Mouse (Mus musculus) midbrain, embryonic 15.5 days (tissue): ENCODE results near the gene Mcrip2. TPM values are rescaled to one million over a fixed set of nuclear protein-coding genes. Genes with fewer than 3 reads are reported as not detected.

Source experiments
- ATAC-seq: fragments of 200-750 bp; cut with Nextera tagmentation; replicated peaks from 2 replicates; pipeline ENCODE4 v1.8.0; 2017; ENCODE audit warnings: moderate TSS enrichment
- H3K27ac ChIP-seq: fragments of 300-500 bp; sonication (generic); 2 replicates; pipeline ENCODE4 v1.5.1; 2015; ENCODE audit warnings: mild to moderate bottlenecking, inconsistent platforms
- H3K27me3 ChIP-seq: fragments of 300-500 bp; sonication (generic); replicated peaks from 2 replicates; pipeline ENCODE4 v1.6.1; 2015; ENCODE audit warnings: inconsistent platforms
- H3K36me3 ChIP-seq: fragments of 300-500 bp; sonication (generic); replicated peaks from 2 replicates; pipeline ENCODE4 v1.6.1; 2015; ENCODE audit warnings: inconsistent platforms
- H3K4me1 ChIP-seq: fragments of 300-500 bp; sonication (generic); 2 replicates; pipeline ENCODE4 v1.6.1; 2015; ENCODE audit warnings: inconsistent platforms
- H3K4me2 ChIP-seq: fragments of 300-500 bp; sonication (generic); 2 replicates; pipeline ENCODE4 v1.6.1; 2015; ENCODE audit warnings: inconsistent platforms, mild to moderate bottlenecking, moderate library complexity
- H3K4me3 ChIP-seq: fragments of 300-500 bp; sonication (generic); 2 replicates; pipeline ENCODE4 v1.5.1; 2015; ENCODE audit warnings: mild to moderate bottlenecking, inconsistent platforms
- H3K9ac ChIP-seq: fragments of 300-500 bp; sonication (generic); 2 replicates; pipeline ENCODE4 v1.6.1; 2015; ENCODE audit warnings: mild to moderate bottlenecking, inconsistent platforms
- H3K9me3 ChIP-seq: fragments of 300-500 bp; sonication (generic); 2 replicates; pipeline ENCODE4 v1.6.1; 2016; ENCODE audit warnings: inconsistent platforms
- WGBS: fragments of 180-500 bp; shearing (Covaris S2); methylation state at CpG from one replicate; pipeline ENCODE4 v1.1.7; 2015; ENCODE audit warnings: mixed read lengths; 5-methylcytosine and 5-hydroxymethylcytosine counted together
- polyA plus RNA-seq: library from polyadenylated mRNA; unstranded; fragments of >200 nt; fragmentation: Nextera tagmentation; extraction: Ambion mirVana; gene quantifications from 2 replicates; pipeline ENCODE4 v1.2.1, GENCODE M21; 2015

Gene Mcrip2
- polyA plus RNA-seq, 1 experiment from 2014 or later = 19.8 TPM

DNA sequence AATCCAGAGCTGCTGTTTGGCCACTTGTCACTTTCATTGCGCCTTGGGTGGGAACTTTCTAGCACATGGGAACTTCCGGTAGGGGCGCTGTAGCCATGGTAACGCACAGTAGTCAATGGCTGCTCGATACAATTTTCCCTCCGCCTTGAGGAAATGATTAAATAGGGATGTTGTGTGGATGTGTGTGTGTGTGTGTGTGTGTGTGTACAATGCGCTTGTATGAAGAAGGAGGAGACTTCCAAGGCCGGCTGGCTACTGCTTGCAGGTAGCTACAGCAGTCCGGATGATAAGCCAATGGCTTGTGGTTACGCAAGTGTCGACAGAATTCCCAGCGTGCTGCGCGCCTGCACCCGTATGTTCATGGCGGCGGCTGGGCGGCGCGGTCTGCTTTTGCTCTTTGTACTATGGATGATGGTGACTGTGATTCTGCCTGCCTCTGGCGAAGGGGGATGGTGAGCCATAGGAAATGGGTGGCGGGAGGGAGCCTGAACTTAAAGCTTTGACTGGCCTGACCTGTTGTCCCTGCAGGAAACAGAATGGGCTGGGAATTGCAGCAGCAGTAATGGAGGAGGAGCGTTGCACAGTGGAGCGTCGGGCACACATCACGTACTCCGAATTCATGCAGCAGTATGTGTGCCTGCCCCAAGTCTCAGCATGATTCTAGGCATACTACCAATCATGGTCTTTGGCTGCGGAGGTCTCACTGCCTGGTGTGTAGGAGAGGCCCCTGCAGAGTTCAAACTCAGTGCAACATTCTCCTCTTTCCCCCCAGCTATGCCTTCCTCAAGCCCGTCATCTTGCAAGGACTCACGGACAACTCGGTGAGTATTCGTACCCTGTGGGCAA lies 39.6 kb downstream of the Mcrip2 start, which contains the start of gene Jmjd8:
Gene Jmjd8 (plus strand): TSS at position 156 of the 846 bp plus-strand sequence.
- H3K27ac ChIP-seq = peak within 1 kb of the TSS; percentile 91
- H3K27me3 ChIP-seq = no peaks in the 10 kb centered on the region
- peak within 1 kb of the TSS; percentile 80 for H3K4me2 ChIP-seq
- ATAC-seq = peak; percentile 59
- WGBS = 1% methylated on average over 32 of the region's 32 CpGs
- peaks cover 84% of the 10 kb centered on the region for H3K4me1 ChIP-seq
- peak within 1 kb of the TSS; percentile 86 for H3K9ac ChIP-seq
- peak within 1 kb of the TSS; percentile 66 for H3K4me3 ChIP-seq
- H3K9me3 ChIP-seq = no peaks in the 10 kb centered on the region
- 0 out of 2 replicates have a peak, but pooled peaks cover 31% of the 10 kb centered on the region for H3K36me3 ChIP-seq

DNA sequence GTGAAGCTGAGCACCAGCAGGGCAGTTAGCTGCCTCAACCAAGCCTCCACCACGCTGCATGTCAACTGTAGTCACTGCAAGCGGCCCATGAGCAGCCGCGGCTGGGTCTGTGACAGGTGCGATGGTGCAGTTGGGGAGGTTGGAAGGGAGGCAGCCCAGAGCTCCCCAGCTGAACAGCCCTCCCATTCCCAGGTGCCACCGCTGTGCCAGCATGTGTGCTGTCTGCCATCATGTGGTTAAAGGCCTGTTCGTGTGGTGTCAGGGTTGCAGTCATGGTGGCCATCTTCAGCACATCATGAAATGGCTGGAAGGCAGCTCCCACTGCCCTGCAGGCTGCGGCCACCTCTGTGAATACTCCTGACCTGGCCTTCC lies 40.4 kb downstream of the Mcrip2 start:
- H3K9me3 ChIP-seq = no peaks in the 10 kb centered on the region
- peak overlapping the region; percentile 91 for H3K27ac ChIP-seq
- ATAC-seq = no peak
- H3K27me3 ChIP-seq = no peaks in the 10 kb centered on the region
- peak overlapping the region; percentile 80 for H3K4me2 ChIP-seq
- H3K4me3 ChIP-seq = peak overlapping the region; percentile 66
- 83% methylated on average over 8 of the region's 8 CpGs for WGBS
- 0 out of 2 replicates have a peak, but pooled peaks cover 31% of the 10 kb centered on the region for H3K36me3 ChIP-seq
- H3K9ac ChIP-seq = peak overlapping the region; percentile 86; the same call in 1 of the 2 replicates
- H3K4me1 ChIP-seq = peaks cover 82% of the 10 kb centered on the region

DNA sequence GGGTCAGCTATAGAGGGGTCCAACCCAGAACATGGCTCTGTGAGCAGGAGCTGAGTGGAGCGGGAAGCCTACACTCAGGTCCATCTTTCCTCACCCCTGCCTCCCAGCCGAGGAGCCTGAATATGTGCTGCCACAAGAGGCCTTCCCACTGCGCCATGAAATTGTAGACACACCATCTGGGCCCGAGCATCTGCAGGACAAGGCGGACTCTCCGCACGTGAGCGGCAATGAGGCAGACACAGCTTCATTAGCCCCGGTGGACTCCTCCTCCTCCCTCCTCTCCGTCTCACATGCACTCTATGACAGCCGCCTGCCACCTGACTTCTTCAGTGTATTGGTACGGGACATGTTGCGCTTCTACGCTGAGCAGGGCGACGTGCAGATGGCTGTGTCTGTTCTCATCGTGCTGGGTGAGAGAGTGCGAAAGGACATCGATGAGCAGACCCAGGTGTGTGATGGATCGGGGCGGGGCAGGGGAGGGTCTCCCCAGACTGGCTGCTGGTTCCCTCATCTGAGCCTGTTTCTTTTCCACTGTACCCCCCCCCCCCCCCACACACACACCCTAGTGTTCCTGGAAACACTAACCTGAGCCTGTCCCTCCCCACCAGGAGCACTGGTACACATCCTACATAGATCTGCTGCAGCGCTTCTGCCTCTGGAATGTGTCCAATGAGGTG lies 40.9 kb downstream of the Mcrip2 start:
- WGBS = 92% methylated on average over 22 of the region's 22 CpGs
- peak overlapping the region; percentile 80; the same call in 1 of the 2 replicates for H3K4me2 ChIP-seq
- peak overlapping the region; percentile 91 for H3K27ac ChIP-seq

DNA sequence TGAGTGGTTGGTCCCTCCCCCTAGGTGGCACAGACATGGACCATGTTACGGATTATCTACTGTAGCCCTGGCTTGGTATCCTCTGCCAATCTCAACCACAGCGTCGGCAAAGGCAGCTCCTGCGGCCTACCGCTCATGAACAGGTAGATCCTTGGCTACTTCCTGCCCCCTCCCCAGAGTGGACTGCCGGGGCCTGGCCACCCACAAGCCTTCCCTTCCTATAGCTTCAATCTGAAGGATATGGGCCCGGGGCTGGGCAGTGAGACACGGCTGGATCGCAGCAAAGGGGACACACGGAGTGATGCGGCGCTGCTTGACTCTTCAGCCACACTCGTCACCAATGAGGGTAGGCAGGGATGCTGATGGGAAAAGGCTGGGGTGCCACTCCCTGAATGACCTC lies 41.6 kb downstream of the Mcrip2 start:
- Histone ChIP-seq H3K4me2 (no peak overlapping the region), H3K27ac (no peak overlapping the region), H3K9ac (no peak overlapping the region), H3K4me1 (peaks cover 79% of the 10 kb centered on the region), H3K27me3 (no peaks in the 10 kb centered on the region), H3K4me3 (no peak overlapping the region), H3K36me3 (0 out of 2 replicates have a peak, but pooled peaks cover 31% of the 10 kb centered on the region), H3K9me3 (no peaks in the 10 kb centered on the region)
- 93% methylated on average over 13 of the region's 13 CpGs for WGBS
- ATAC-seq = no peak

More for the DNA sequence above, 40.9 kb downstream of the Mcrip2 start:
- no peak for ATAC-seq
- H3K9me3 ChIP-seq = no peaks in the 10 kb centered on the region
- 0 out of 2 replicates have a peak, but pooled peaks cover 31% of the 10 kb centered on the region for H3K36me3 ChIP-seq
- peaks cover 82% of the 10 kb centered on the region for H3K4me1 ChIP-seq
- H3K27me3 ChIP-seq = no peaks in the 10 kb centered on the region
- H3K4me3 ChIP-seq = 0 out of 2 replicates have a peak overlapping the region, but pooled peaks have one; percentile 66
- peak overlapping the region; percentile 86; the same call in 1 of the 2 replicates for H3K9ac ChIP-seq

DNA sequence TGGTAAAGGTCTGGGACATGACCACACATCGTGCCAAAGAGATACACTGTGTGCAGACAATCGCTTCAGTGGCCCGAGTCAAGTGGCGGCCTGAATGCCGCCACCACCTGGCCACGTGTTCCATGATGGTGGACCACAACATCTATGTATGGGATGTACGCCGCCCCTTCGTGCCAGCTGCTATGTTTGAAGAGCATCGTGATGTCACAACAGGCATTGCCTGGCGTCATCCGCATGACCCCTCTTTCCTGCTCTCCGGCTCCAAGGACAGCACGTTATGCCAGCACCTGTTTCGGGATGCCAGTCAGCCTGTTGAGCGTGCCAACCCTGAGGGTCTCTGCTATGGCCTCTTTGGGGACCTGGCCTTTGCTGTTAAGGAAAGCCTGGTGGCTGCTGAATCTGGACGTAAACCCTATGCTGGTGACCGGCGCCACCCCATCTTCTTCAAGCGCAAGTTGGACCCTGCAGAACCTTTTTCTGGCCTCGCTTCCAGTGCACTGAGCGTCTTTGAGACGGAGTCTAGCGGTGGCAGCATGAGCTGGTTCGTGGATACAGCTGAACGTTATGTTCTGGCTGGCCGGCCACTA lies 42.5 kb downstream of the Mcrip2 start:
- 93% methylated on average over 27 of the region's 27 CpGs for WGBS
- peaks cover 70% of the 10 kb centered on the region for H3K4me1 ChIP-seq
- no peak overlapping the region for H3K9ac ChIP-seq

DNA sequence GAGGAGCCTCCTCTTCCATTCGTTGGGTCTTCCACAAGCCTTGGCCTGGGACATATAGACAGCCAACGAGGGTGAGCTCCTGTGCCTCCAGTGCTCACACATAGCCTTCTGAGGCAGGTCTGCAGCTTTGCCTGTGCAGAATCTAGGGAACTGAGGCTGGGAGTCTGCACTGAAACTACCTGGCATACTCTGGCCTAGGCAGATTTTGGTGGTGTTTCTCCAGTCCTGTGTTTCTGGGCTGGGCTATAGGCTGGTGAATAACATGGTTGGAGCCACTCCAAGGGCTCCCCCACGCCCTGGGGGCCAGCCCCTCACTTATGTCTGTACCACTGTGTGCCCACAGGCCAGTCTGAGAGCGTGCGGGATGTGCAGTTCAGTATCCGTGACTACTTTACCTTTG lies 43.3 kb downstream of the Mcrip2 start:
- peak overlapping the region; percentile 98 for H3K4me2 ChIP-seq
- no peak overlapping the region for H3K9ac ChIP-seq
- no peaks in the 10 kb centered on the region for H3K9me3 ChIP-seq
- no peak for ATAC-seq
- WGBS = 92% methylated on average over 6 of the region's 6 CpGs
- H3K4me1 ChIP-seq = peaks cover 62% of the 10 kb centered on the region
- no peak overlapping the region for H3K27ac ChIP-seq
- no peaks in the 10 kb centered on the region for H3K27me3 ChIP-seq
- H3K36me3 ChIP-seq = 0 out of 2 replicates have a peak, but pooled peaks cover 19% of the 10 kb centered on the region
- H3K4me3 ChIP-seq = no peak overlapping the region

More for the DNA sequence above, 42.5 kb downstream of the Mcrip2 start:
- H3K9me3 ChIP-seq = no peaks in the 10 kb centered on the region
- H3K36me3 ChIP-seq = 0 out of 2 replicates have a peak, but pooled peaks cover 27% of the 10 kb centered on the region
- H3K27ac ChIP-seq = no peak overlapping the region
- H3K4me2 ChIP-seq = no peak overlapping the region
- ATAC-seq = no peak
- H3K27me3 ChIP-seq = no peaks in the 10 kb centered on the region
- no peak overlapping the region for H3K4me3 ChIP-seq

DNA sequence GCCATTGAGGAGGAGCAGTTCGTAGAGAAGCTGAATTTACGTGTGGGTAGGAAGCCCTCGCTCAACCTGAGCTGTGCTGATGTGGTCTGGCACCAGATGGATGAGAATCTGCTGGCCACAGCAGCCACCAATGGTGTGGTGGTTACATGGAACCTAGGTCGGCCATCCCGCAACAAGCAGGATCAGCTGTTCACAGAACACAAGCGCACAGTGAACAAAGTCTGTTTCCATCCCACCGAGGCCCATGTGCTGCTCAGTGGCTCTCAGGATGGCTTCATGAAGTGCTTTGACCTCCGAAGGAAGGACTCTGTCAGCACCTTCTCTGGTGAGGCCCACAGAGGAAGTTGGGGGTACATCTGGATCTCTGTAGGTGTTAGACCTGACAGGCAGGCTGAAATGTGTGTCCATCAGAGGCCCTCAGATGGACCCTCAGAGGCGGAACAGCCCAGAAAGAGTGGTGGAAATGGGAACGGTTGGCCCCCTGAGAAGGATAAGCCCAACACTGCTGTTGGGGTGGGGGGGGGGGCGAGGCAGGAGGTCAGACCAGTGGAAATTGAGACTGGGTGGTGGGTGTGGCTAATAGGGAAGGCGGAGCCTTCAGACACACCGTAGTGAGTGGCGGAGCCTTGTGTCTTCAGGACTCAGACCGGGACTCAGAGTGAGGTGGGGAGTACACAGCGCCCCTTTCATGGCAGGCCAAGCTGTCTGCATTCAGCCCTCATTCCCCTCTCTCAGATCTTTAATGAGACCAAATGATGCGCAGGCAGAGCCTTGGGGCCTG lies 44.0 kb downstream of the Mcrip2 start:
- no peak for ATAC-seq
- H3K4me2 ChIP-seq = peak overlapping the region; percentile 98
- peaks cover 12% of the 10 kb centered on the region; the same call in 1 of the 2 replicates for H3K36me3 ChIP-seq
- H3K4me3 ChIP-seq = peak overlapping the region; percentile 74
- no peaks in the 10 kb centered on the region for H3K9me3 ChIP-seq
- peak overlapping the region; percentile 74 for H3K9ac ChIP-seq
- H3K27me3 ChIP-seq = no peaks in the 10 kb centered on the region
- no peak overlapping the region for H3K27ac ChIP-seq
- 78% methylated on average over 16 of the region's 17 CpGs for WGBS
- H3K4me1 ChIP-seq = peaks cover 55% of the 10 kb centered on the region

DNA sequence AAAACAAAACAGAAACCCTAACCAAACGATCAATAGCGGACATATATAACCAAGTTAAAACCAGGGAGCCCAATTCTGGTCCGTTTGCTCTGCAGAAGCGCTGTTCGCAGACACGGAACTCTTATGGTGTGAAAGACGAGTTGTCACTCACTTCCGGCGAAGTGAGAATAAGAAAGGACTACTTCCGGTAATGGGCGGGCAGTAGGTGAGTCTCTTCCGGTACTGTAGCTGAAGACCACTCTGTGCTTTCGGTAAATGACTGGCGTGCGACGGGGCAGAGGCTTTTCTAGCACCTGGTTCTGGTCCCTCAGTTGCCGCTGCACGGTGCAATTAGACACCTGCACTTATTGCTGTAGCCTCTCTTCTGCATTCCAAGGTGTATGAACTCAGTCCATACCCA lies 45.1 kb downstream of the Mcrip2 start, which contains the start of gene Wdr24:
Gene Wdr24 (plus strand): TSS at position 176 of the 400 bp plus-strand sequence.
- Histone ChIP-seq H3K36me3 (peaks cover 16% of the 10 kb centered on the region), H3K4me2 (peak within 1 kb of the TSS; percentile 98), H3K9me3 (no peaks in the 10 kb centered on the region), H3K9ac (peak within 1 kb of the TSS; percentile 74), H3K27me3 (peaks cover 2% of the 10 kb centered on the region; the same call in 1 of the 2 replicates), H3K4me3 (peak within 1 kb of the TSS; percentile 74), H3K27ac (peak within 1 kb of the TSS; percentile 76), H3K4me1 (peaks cover 49% of the 10 kb centered on the region)
- WGBS = under 1% methylated on average over 18 of the region's 18 CpGs
- peak; percentile 74 for ATAC-seq

DNA sequence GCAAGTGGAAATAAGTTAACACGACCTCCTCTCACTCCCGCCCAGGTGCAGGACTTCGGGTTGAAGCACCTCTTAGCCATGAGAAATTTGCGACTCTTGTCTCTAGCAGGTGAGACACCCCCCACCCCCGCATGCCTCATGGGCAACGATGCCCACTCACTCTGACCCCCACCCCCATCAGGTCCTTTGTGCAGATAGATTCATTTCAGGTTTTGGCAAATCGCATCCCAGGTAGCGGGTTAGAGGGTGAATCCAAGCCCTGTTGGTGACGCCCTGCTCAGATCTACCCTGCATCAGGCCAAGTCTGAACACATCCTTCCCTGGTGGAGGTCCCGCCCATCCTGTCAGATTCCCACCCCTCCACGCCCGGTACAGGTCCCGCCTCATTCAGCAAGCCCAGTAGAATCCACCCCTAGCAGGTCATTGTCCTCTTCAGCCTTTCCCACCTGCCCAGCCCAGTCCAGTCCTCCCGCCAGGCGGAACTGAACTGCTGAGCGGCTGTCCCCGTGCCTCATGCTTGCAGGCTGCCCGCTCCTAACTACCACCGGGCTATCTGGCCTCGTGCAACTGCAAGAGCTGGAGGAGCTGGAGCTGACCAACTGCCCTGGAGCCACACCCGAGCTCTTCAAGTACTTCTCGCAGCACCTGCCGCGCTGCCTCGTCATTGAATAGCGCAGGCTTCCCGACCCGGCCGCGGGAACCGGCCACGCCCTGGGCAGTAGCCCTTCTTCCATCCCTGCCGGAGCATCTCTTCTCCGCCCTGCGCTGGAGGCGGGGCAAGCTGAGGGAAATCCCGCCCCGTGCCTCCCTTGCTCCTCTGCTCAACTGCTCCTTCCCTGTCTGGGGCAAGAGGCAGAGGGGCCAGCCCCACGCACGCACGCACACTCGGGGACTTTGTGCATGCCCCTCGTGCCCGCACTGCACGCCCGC lies 49.4 kb downstream of the Mcrip2 start:
- peaks cover 16% of the 10 kb centered on the region for H3K36me3 ChIP-seq
- H3K9me3 ChIP-seq = no peaks in the 10 kb centered on the region
- peaks cover 6% of the 10 kb centered on the region for H3K4me1 ChIP-seq
- 10% methylated on average over 46 of the region's 46 CpGs for WGBS
- H3K4me3 ChIP-seq = no peak overlapping the region
- no peak for ATAC-seq
- no peak overlapping the region for H3K9ac ChIP-seq
- no peak overlapping the region for H3K27ac ChIP-seq
- no peak overlapping the region for H3K4me2 ChIP-seq
- peaks cover 12% of the 10 kb centered on the region for H3K27me3 ChIP-seq

DNA sequence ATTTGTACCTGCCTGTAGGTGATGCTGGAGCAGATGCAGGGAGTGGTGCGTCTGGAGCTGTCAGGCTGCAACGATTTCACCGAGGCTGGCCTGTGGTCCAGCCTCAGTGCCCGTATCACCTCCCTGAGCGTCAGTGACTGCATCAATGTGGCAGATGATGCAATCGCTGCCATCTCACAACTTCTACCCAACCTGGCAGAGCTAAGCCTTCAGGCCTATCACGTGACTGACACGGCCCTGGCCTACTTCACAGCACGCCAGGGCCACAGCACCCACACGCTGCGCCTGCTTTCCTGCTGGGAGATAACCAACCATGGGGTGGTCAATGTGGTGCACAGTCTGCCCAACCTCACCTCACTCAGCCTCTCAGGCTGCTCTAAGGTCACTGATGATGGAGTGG lies 50.9 kb downstream of the Mcrip2 start:
- ATAC-seq = no peak
- no peak overlapping the region for H3K9ac ChIP-seq
- no peak overlapping the region for H3K4me2 ChIP-seq
- no peak overlapping the region for H3K4me3 ChIP-seq
- H3K4me1 ChIP-seq = peaks cover 9% of the 10 kb centered on the region
- peaks cover 16% of the 10 kb centered on the region for H3K36me3 ChIP-seq
- H3K9me3 ChIP-seq = no peaks in the 10 kb centered on the region
- H3K27me3 ChIP-seq = peaks cover 12% of the 10 kb centered on the region
- no peak overlapping the region for H3K27ac ChIP-seq
- 86% methylated on average over 11 of the region's 11 CpGs for WGBS
